Mouse (Mus musculus) brain, embryonic 14.5 days (tissue): ENCODE data around the gene Aph1c.

Experiments used
- CTCF ChIP-seq: fragments of 200-500 bp; IDR thresholded peaks from 2 replicates; pipeline ENCODE4 v1.5.1; 2012; ENCODE audit warnings: inconsistent platforms, mild to moderate bottlenecking, moderate library complexity, borderline replicate concordance; ENCODE audit not compliant: insufficient read depth, insufficient read length; ENCODE audit errors: extremely low read depth
- POLR2A ChIP-seq: fragments of 200-500 bp; IDR thresholded peaks from 2 replicates; pipeline ENCODE4 v1.6.1; 2012; ENCODE audit warnings: mild to moderate bottlenecking, inconsistent platforms, borderline replicate concordance; ENCODE audit not compliant: poor library complexity, insufficient read depth, insufficient read length, severe bottlenecking; ENCODE audit errors: extremely low read depth

GRCm38 (mm10) chr9:66852592-66852991, 18.1 kb upstream of the Aph1c start:
- TF ChIP-seq CTCF (no peak), POLR2A (no peak)
